Mouse (Mus musculus) olfactory bulb, adult 2 months (tissue): ENCODE measurements around the gene Hmbs.

Experiments
- CTCF ChIP-seq: fragments of 200-500 bp; IDR thresholded peaks from 2 replicates; pipeline ENCODE4 v1.5.1; 2012; ENCODE audit warnings: low read depth, mild to moderate bottlenecking, low read length, moderate library complexity; ENCODE audit not compliant: insufficient read depth
- POLR2A ChIP-seq: fragments of 200-500 bp; IDR thresholded peaks from 2 replicates; pipeline ENCODE4 v1.6.1; 2012; ENCODE audit warnings: mild to moderate bottlenecking, low read depth, low read length, moderate library complexity; ENCODE audit not compliant: insufficient read depth

DNA sequence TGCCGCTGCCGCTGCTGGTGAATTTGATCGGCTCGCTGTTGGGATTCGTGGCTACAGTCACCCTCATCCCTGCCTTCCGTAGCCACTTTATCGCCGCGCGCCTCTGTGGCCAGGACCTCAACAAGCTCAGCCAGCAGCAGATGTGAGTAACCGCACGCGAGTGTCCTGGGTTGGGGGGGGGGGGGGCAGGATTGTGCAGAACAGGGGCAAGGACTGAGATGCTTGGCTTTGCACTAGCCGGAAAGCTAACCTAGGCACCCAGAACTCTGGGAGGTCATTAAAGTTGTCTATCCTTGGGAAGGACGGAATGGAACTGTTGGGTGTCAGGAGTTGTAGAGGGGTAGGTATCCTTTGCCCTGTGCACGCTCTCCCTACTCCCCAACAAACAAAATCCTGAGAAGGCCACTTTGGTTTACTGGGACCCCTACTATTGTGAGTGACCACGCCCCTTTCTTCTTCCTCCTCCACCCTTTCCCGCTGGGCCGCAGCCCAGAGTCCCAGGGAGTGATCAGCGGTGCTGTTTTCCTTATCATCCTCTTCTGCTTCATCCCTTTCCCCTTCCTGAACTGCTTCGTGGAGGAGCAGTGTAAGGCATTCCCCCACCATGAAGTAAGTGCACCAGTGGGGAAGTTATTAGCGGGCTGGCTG lies 16.8 kb downstream of the Hmbs start:
- TF ChIP-seq CTCF (no peak), POLR2A (no peak)
